Mouse (Mus musculus) c-Kit-positive CD71-positive TER-119-negative erythroid progenitor cells, embryonic 14.5 days (primary cell): ENCODE data around the gene Cox20.
A peak's percentile ranks its signal among the peaks of the same experiment; 100 is the strongest.
"Not testable (repeated sequence)": the region's sequence is repeated elsewhere in the genome, so short reads cannot be mapped to it uniquely, and the experiment has no call there.

Experiments
- DNase-seq: peaks from one replicate; pipeline ENCODE4 v3.0.0-alpha.2; 2013; ENCODE audit warnings: low read depth

Gene Cox20

GRCm38 (mm10) chr1:178320038-178320722 lies 1.2 kb downstream of the Cox20 start:
- DNase-seq = no peak

GRCm38 (mm10) chr1:178320723-178321590 lies 2.0 kb downstream of the Cox20 start:
- DNase-seq = no peak

GRCm38 (mm10) chr1:178321730-178322357 lies 2.9 kb downstream of the Cox20 start:
- DNase-seq = no peak

- DNase-seq = no peak
Measured at GRCm38 (mm10) chr1:178323235-178323634, 4.3 kb downstream of the Cox20 start.

GRCm38 (mm10) chr1:178324568-178324967 lies 5.6 kb downstream of the Cox20 start:
- DNase-seq = no peak

GRCm38 (mm10) chr1:178326357-178326756 lies 7.4 kb downstream of the Cox20 start:
- no peak for DNase-seq

- no peak for DNase-seq
Measured at GRCm38 (mm10) chr1:178326950-178327349, 8.0 kb downstream of the Cox20 start.

GRCm38 (mm10) chr1:178329017-178329416 lies 10.1 kb downstream of the Cox20 start:
- no peak for DNase-seq

- DNase-seq = no peak
Measured at GRCm38 (mm10) chr1:178329946-178330345, 11.0 kb downstream of the Cox20 start.

- no peak for DNase-seq
Measured at GRCm38 (mm10) chr1:178335860-178336261, 16.9 kb downstream of the Cox20 start.

GRCm38 (mm10) chr1:178336289-178336775 lies 17.4 kb downstream of the Cox20 start:
- no peak for DNase-seq

- no peak for DNase-seq
Measured at GRCm38 (mm10) chr1:178336777-178337481, 18.0 kb downstream of the Cox20 start.

GRCm38 (mm10) chr1:178337551-178338317 lies 18.8 kb downstream of the Cox20 start, which contains the start of gene Hnrnpu:
TSS of gene Hnrnpu (minus strand) at chr1:178337797.
- peak; percentile 86 for DNase-seq

GRCm38 (mm10) chr1:178338318-178338641 lies 19.4 kb downstream of the Cox20 start:
- DNase-seq = no peak

- no peak for DNase-seq
Measured at GRCm38 (mm10) chr1:178340213-178340612, 21.3 kb downstream of the Cox20 start.

- no peak for DNase-seq
Measured at GRCm38 (mm10) chr1:178341435-178341834, 22.5 kb downstream of the Cox20 start.

GRCm38 (mm10) chr1:178342063-178342462 lies 23.1 kb downstream of the Cox20 start:
- no peak for DNase-seq

- no peak for DNase-seq
Measured at GRCm38 (mm10) chr1:178342612-178343011, 23.7 kb downstream of the Cox20 start.

GRCm38 (mm10) chr1:178344071-178344805 lies 25.3 kb downstream of the Cox20 start:
- not testable (repeated sequence) for DNase-seq

- DNase-seq = no peak
Measured at GRCm38 (mm10) chr1:178350792-178351191, 31.9 kb downstream of the Cox20 start.

- no peak for DNase-seq
Measured at GRCm38 (mm10) chr1:178351643-178352042, 32.7 kb downstream of the Cox20 start.
